In the genomic region with DNA sequence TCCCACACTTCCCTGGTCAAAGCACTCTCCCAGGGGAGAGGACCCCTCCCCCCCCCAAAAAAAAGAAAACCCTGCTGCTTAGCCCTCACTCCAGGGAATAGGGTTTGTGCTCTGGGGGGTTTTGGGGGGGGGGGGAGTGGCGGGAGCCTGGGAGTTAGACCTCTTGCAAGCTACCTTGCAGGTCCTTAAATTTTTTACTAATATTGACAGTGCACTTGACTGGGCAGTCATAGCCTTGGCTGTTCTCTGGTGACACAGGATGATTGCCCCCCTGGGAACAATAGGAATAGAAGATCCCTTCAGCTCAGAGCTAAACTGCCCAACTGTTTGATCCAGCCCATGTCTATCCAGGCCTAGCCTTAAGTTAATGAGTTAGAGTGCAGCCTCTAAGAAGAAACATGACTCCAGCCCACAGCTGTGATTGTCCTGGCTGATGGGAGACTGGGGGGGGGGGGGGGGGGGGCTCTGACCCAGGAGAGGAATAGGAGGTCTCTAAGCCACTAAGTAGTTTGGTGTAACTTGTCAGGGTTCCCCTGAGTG, we compare ENCODE assay signal across 14 mouse cellular contexts. TPM values are rescaled to one million over a fixed set of nuclear protein-coding genes. Genes with fewer than 3 reads are reported as not detected.
A peak's percentile ranks its signal among the peaks of the same experiment; 100 is the strongest.
DNase-seq lines count a peak whose midpoint lies in the region; ATAC-seq and TF ChIP-seq lines count a peak whose summit lies in the region.
"Had no signal": no experiment of that assay in that cellular context is flagged by ENCODE, and none has a peak within 500 bp of the region (broad histone marks: within the 10 kb centered on the region; RNA-seq: fewer than 3 reads in every experiment).

No protein-coding gene starts in this region.

- H3K9ac ChIP-seq in hindbrain, embryonic 13.5 days, result peak overlapping the region; percentile 86; the same call in 1 of the 2 replicates
- H3K9ac ChIP-seq in hindbrain, embryonic 11.5 days (ENCODE audit: low read depth, low read length), result no peak overlapping the region
- H3K9ac ChIP-seq in midbrain, embryonic 13.5 days (replicated peaks), result no peak overlapping the region
- no peak overlapping the region for H3K9ac ChIP-seq in hindbrain, postnatal 0 days (replicated peaks; ENCODE audit: low read length)
- H3K9ac ChIP-seq: embryonic facial prominence, embryonic 12.5 days; intestine, embryonic 15.5 days; liver, embryonic 14.5 days had no signal

- H3K27ac ChIP-seq in hindbrain, embryonic 13.5 days, result no peak overlapping the region
- no peak overlapping the region for H3K27ac ChIP-seq in hindbrain, embryonic 11.5 days (ENCODE audit: low read depth, low read length)
- H3K27ac ChIP-seq in midbrain, embryonic 13.5 days, result no peak overlapping the region
- no peak overlapping the region for H3K27ac ChIP-seq in midbrain, embryonic 10.5 days (replicated peaks)
- no peak overlapping the region for H3K27ac ChIP-seq in hindbrain, postnatal 0 days
- H3K27ac ChIP-seq: embryonic facial prominence, embryonic 12.5 days; intestine, embryonic 15.5 days; liver, embryonic 14.5 days had no signal

- H3K4me1 ChIP-seq in hindbrain, embryonic 13.5 days (replicated peaks), result peaks cover 41% of the 10 kb centered on the region
- peaks cover 4% of the 10 kb centered on the region for H3K4me1 ChIP-seq in hindbrain, embryonic 11.5 days (replicated peaks; ENCODE audit: control insufficient read depth, insufficient read depth, low read length)
- peaks cover 45% of the 10 kb centered on the region for H3K4me1 ChIP-seq in midbrain, embryonic 13.5 days (replicated peaks)
- H3K4me1 ChIP-seq in midbrain, embryonic 10.5 days, result peaks cover 39% of the 10 kb centered on the region
- 0 out of 2 replicates have a peak, but pooled peaks cover 3% of the 10 kb centered on the region for H3K4me1 ChIP-seq in hindbrain, postnatal 0 days (ENCODE audit: insufficient read depth, low read length)

- no peak for ATAC-seq in hindbrain, embryonic 13.5 days (ENCODE audit: low FRiP score)
- ATAC-seq in hindbrain, embryonic 11.5 days (ENCODE audit: low FRiP score), result no peak
- ATAC-seq in midbrain, embryonic 13.5 days, result no peak
- no peak for ATAC-seq in hindbrain, postnatal 0 days
- ATAC-seq: activated CD4-positive, CD25-positive, alpha-beta regulatory T cell, adult 4 months; intestine, embryonic 15.5 days had no signal

- H3K27me3 ChIP-seq in hindbrain, embryonic 13.5 days, result peaks cover 35% of the 10 kb centered on the region
- peaks cover 29% of the 10 kb centered on the region for H3K27me3 ChIP-seq in hindbrain, embryonic 11.5 days (ENCODE audit: control insufficient read depth, insufficient read depth, low read length)
- peaks cover 51% of the 10 kb centered on the region for H3K27me3 ChIP-seq in midbrain, embryonic 13.5 days
- H3K27me3 ChIP-seq in midbrain, embryonic 10.5 days (ENCODE audit: low read depth, poor library complexity, severe bottlenecking), result peaks cover 65% of the 10 kb centered on the region
- H3K27me3 ChIP-seq in hindbrain, postnatal 0 days (ENCODE audit: insufficient read depth, low read length), result no peaks in the 10 kb centered on the region; the same call in 1 of the 2 replicates

- no peaks in the 10 kb centered on the region for H3K36me3 ChIP-seq in hindbrain, embryonic 13.5 days
- H3K36me3 ChIP-seq in hindbrain, embryonic 11.5 days (ENCODE audit: control insufficient read depth, insufficient read depth, low read length), result no peaks in the 10 kb centered on the region
- no peaks in the 10 kb centered on the region for H3K36me3 ChIP-seq in midbrain, embryonic 13.5 days
- no peaks in the 10 kb centered on the region for H3K36me3 ChIP-seq in midbrain, embryonic 10.5 days
- H3K36me3 ChIP-seq in hindbrain, postnatal 0 days (ENCODE audit: insufficient read depth, low read length), result no peaks in the 10 kb centered on the region
- H3K36me3 ChIP-seq: embryonic facial prominence, embryonic 12.5 days; intestine, embryonic 15.5 days had no signal

- H3K9me3 ChIP-seq in hindbrain, embryonic 13.5 days, result no peaks in the 10 kb centered on the region
- no peaks in the 10 kb centered on the region for H3K9me3 ChIP-seq in hindbrain, embryonic 11.5 days (ENCODE audit: control insufficient read depth, low read length)
- H3K9me3 ChIP-seq in midbrain, embryonic 13.5 days, result no peaks in the 10 kb centered on the region
- no peaks in the 10 kb centered on the region for H3K9me3 ChIP-seq in midbrain, embryonic 10.5 days (replicated peaks)
- no peaks in the 10 kb centered on the region for H3K9me3 ChIP-seq in hindbrain, postnatal 0 days (ENCODE audit: low read length)
- H3K9me3 ChIP-seq: embryonic facial prominence, embryonic 12.5 days; intestine, embryonic 15.5 days had no signal

- DNase-seq in hindbrain, embryonic 11.5 days (ENCODE audit: low spot score), result no peak
- no peak for DNase-seq in midbrain, embryonic 10.5 days (ENCODE audit: low spot score)
- no peak for DNase-seq in hindbrain, postnatal 0 days (ENCODE audit: low spot score)
- no peak for DNase-seq in urinary bladder, adult 18-20 months (ENCODE audit: low spot score in 2 of 2)
- DNase-seq in adrenal gland, adult 8-10 months, result no peak
- DNase-seq: cerebellum, adult 11-12 months; thymus, adult 2 months had no signal

- WGBS in hindbrain, embryonic 13.5 days, result 9% methylated on average over 1 of the region's 1 CpGs
- 36% methylated on average over 1 of the region's 1 CpGs for WGBS in hindbrain, embryonic 11.5 days
- 18% methylated on average over 1 of the region's 1 CpGs for WGBS in midbrain, embryonic 13.5 days
- 8% methylated on average over 1 of the region's 1 CpGs for WGBS in midbrain, embryonic 10.5 days
- no CpG with 5 or more reads among the region's 1 CpGs for WGBS in hindbrain, postnatal 0 days

- no peak for TF ChIP-seq CTCF in hindbrain, postnatal 0 days (IDR thresholded peaks at IDR 0.05; ENCODE audit: low read depth)

- peak overlapping the region; percentile 73 for H3K4me3 ChIP-seq in hindbrain, embryonic 13.5 days
- no peak overlapping the region for H3K4me3 ChIP-seq in hindbrain, embryonic 11.5 days (ENCODE audit: low read depth, low read length)
- peak overlapping the region; percentile 65 for H3K4me3 ChIP-seq in midbrain, embryonic 13.5 days (replicated peaks)
- no peak overlapping the region for H3K4me3 ChIP-seq in midbrain, embryonic 10.5 days
- peak overlapping the region; percentile 72; the same call in 1 of the 2 replicates for H3K4me3 ChIP-seq in hindbrain, postnatal 0 days (ENCODE audit: low read length)
- H3K4me3 ChIP-seq: intestine, embryonic 15.5 days had no signal

- peak overlapping the region; percentile 97 for H3K4me2 ChIP-seq in hindbrain, embryonic 13.5 days
- no peak overlapping the region for H3K4me2 ChIP-seq in hindbrain, embryonic 11.5 days (replicated peaks; ENCODE audit: low read depth, low read length)
- H3K4me2 ChIP-seq in midbrain, embryonic 13.5 days (replicated peaks), result peak overlapping the region; percentile 98
- H3K4me2 ChIP-seq in hindbrain, postnatal 0 days (ENCODE audit: low read depth, low read length), result peak overlapping the region; percentile 92
- H3K4me2 ChIP-seq: embryonic facial prominence, embryonic 12.5 days had no signal

RNA-seq across cellular contexts. Expression of a gene that starts 1.6 kb away (rescaled TPM):
- polyA plus RNA-seq in hindbrain, embryonic 13.5 days (2015; fragmentation: Nextera tagmentation; extraction: Ambion mirVana), result 8.0 and 8.4 TPM in 2 replicates
- 1.3 and 1.7 TPM in 2 replicates for polyA plus RNA-seq in hindbrain, embryonic 11.5 days (2014; fragmentation: Nextera tagmentation; extraction: Ambion mirVana)
- polyA plus RNA-seq in midbrain, embryonic 13.5 days (2015; fragmentation: Nextera tagmentation; extraction: Ambion mirVana), result 6.2 and 7.5 TPM in 2 replicates
- 0.35 and 0.38 TPM in 2 replicates for polyA plus RNA-seq in midbrain, embryonic 10.5 days (2016; fragmentation: Nextera tagmentation; extraction: Ambion mirVana)
- 68.3 and 77.2 TPM in 2 replicates for total RNA-seq in hindbrain, postnatal 0 days (2014; rRNA removed)
- polyA plus RNA-seq in hindbrain, postnatal 0 days (2015; fragmentation: Nextera tagmentation; extraction: Ambion mirVana), result 13.0 and 15.7 TPM in 2 replicates
- total RNA-seq in adrenal gland, adult 8-10 months (2022), result under 1 TPM; 0.18 to 0.80 (median 0.20) TPM
- total RNA-seq: granulocyte monocyte progenitor cell, adult 5-6 weeks had no signal
- polyA plus RNA-seq: activated CD4-positive, CD25-positive, alpha-beta regulatory T cell, adult 4 months had no signal

Comparison
In these comparisons a context has a peak if more than half of its experiments do, and no peak if none do; other contexts are left out.
1. H3K4me3 ChIP-seq: peak in hindbrain, embryonic 13.5 days (single experiment), midbrain, embryonic 13.5 days (single experiment) and hindbrain, postnatal 0 days (single experiment); none in hindbrain, embryonic 11.5 days (single experiment) and midbrain, embryonic 10.5 days (single experiment).